Mouse (Mus musculus) small intestine, adult 2 months (tissue): ENCODE measurements around the gene Cwc27. TPM values are rescaled to one million over a fixed set of nuclear protein-coding genes. Genes with fewer than 3 reads are reported as not detected.

ENCODE experiments used
- H3K27ac ChIP-seq: fragments of 200-500 bp; 2 replicates; pipeline ENCODE4 v1.5.1; 2012; ENCODE audit warnings: low read depth, low read length, control low read depth, inconsistent platforms; ENCODE audit not compliant: insufficient read depth
- H3K27me3 ChIP-seq: fragments of 200-500 bp; 2 replicates; pipeline ENCODE4 v1.6.1; 2012; ENCODE audit warnings: mild to moderate bottlenecking, moderate library complexity, low read length, inconsistent platforms; ENCODE audit not compliant: control insufficient read depth, insufficient read depth
- H3K36me3 ChIP-seq: fragments of 200-500 bp; 2 replicates; pipeline ENCODE4 v1.6.1; 2012; ENCODE audit warnings: mild to moderate bottlenecking, low read length, control low read depth, inconsistent platforms; ENCODE audit not compliant: control insufficient read depth, insufficient read depth
- H3K4me1 ChIP-seq: fragments of 200-500 bp; 2 replicates; pipeline ENCODE4 v1.6.1; 2012; ENCODE audit warnings: low read length, inconsistent platforms, mixed read lengths; ENCODE audit not compliant: control insufficient read depth, insufficient read depth, insufficient read length
- H3K4me3 ChIP-seq: fragments of 200-500 bp; 2 replicates; pipeline ENCODE4 v1.5.1; 2012; ENCODE audit warnings: low read depth, mild to moderate bottlenecking, control low read depth, inconsistent platforms, low read length, moderate library complexity
- CTCF ChIP-seq: fragments of 200-500 bp; IDR thresholded peaks from 2 replicates; pipeline ENCODE4 v1.5.1; 2012; ENCODE audit warnings: low read depth, mild to moderate bottlenecking, control low read depth, inconsistent platforms, low read length, moderate library complexity, mixed read lengths; ENCODE audit not compliant: insufficient replicate concordance, insufficient read length; ENCODE audit errors: extremely low read depth
- POLR2A ChIP-seq: fragments of 200-500 bp; IDR thresholded peaks from 2 replicates; pipeline ENCODE4 v1.6.1; 2012; ENCODE audit warnings: low read depth, mild to moderate bottlenecking, control low read depth, inconsistent platforms, low read length, moderate library complexity
- WGBS: fragments of 180-500 bp; shearing (Covaris S2); methylation state at CpG from one replicate; pipeline ENCODE4 v1.1.7; 2018; 5-methylcytosine and 5-hydroxymethylcytosine counted together
- polyA plus RNA-seq: library from polyadenylated mRNA; depleted of rRNA; stranded (reverse); fragments of >200 nt; gene quantifications from 2 replicates; pipeline ENCODE4 v1.2.3, GENCODE M21; 2012

Gene Cwc27
- polyA plus RNA-seq, 1 experiment, result 0.42 TPM

- Histone ChIP-seq H3K27ac (no peak overlapping the region), H3K4me1 (no peaks in the 10 kb centered on the region), H3K27me3 (no peaks in the 10 kb centered on the region), H3K36me3 (peaks cover 8% of the 10 kb centered on the region), H3K4me3 (no peak overlapping the region)
- no peak for TF ChIP-seq CTCF
- TF ChIP-seq POLR2A, result no peak
- 97% methylated on average over 4 of the region's 4 CpGs for WGBS
These were observed 29.7 kb downstream of the Cwc27 start for GRCm38 (mm10) chr13:104787260-104787659.

GRCm38 (mm10) chr13:104779104-104779670, 37.8 kb downstream of the Cwc27 start:
- WGBS, result 57% methylated on average over 1 of the region's 1 CpGs
- H3K27ac ChIP-seq, result no peak overlapping the region

GRCm38 (mm10) chr13:104763193-104763592, 53.7 kb downstream of the Cwc27 start:
- Histone ChIP-seq H3K27me3 (no peaks in the 10 kb centered on the region), H3K4me1 (no peaks in the 10 kb centered on the region), H3K27ac (no peak overlapping the region), H3K4me3 (no peak overlapping the region), H3K36me3 (no peaks in the 10 kb centered on the region)
- 35% methylated on average over 3 of the region's 3 CpGs for WGBS
- TF ChIP-seq CTCF, result no peak
- TF ChIP-seq POLR2A, result no peak

More at GRCm38 (mm10) chr13:104779104-104779670, 37.8 kb downstream of the Cwc27 start:
- Histone ChIP-seq H3K27me3 (no peaks in the 10 kb centered on the region), H3K4me1 (no peaks in the 10 kb centered on the region), H3K36me3 (peaks cover 2% of the 10 kb centered on the region), H3K4me3 (no peak overlapping the region)
- TF ChIP-seq POLR2A, result no peak
- TF ChIP-seq CTCF, result no peak

GRCm38 (mm10) chr13:104762401-104762800, 54.5 kb downstream of the Cwc27 start:
- H3K27ac ChIP-seq, result no peak overlapping the region
- TF ChIP-seq POLR2A (no peak), CTCF (no peak)
- no peaks in the 10 kb centered on the region for H3K36me3 ChIP-seq
- no peaks in the 10 kb centered on the region for H3K27me3 ChIP-seq
- H3K4me1 ChIP-seq, result no peaks in the 10 kb centered on the region
- H3K4me3 ChIP-seq, result no peak overlapping the region
- WGBS, result 90% methylated on average over 4 of the region's 4 CpGs

- Histone ChIP-seq H3K36me3 (no peaks in the 10 kb centered on the region), H3K27ac (no peak overlapping the region), H3K4me1 (no peaks in the 10 kb centered on the region), H3K27me3 (no peaks in the 10 kb centered on the region), H3K4me3 (no peak overlapping the region)
- TF ChIP-seq POLR2A, result no peak
- WGBS, result 92% methylated on average over 1 of the region's 1 CpGs
These were observed 57.6 kb downstream of the Cwc27 start for GRCm38 (mm10) chr13:104759381-104759780.

- H3K36me3 ChIP-seq, result no peaks in the 10 kb centered on the region
- H3K4me1 ChIP-seq, result no peaks in the 10 kb centered on the region
- H3K4me3 ChIP-seq, result no peak overlapping the region
- TF ChIP-seq CTCF, result no peak
- no peak for TF ChIP-seq POLR2A
- no peak overlapping the region for H3K27ac ChIP-seq
- H3K27me3 ChIP-seq, result no peaks in the 10 kb centered on the region
These were observed 69.9 kb downstream of the Cwc27 start for GRCm38 (mm10) chr13:104747032-104747431.

- TF ChIP-seq CTCF (no peak), POLR2A (no peak)
- H3K27me3 ChIP-seq, result no peaks in the 10 kb centered on the region
- H3K27ac ChIP-seq, result no peak overlapping the region
- no peak overlapping the region for H3K4me3 ChIP-seq
- WGBS, result 97% methylated on average over 4 of the region's 4 CpGs
- H3K4me1 ChIP-seq, result no peaks in the 10 kb centered on the region
- no peaks in the 10 kb centered on the region; the same call in 1 of the 2 replicates for H3K36me3 ChIP-seq
These were observed 74.1 kb downstream of the Cwc27 start for GRCm38 (mm10) chr13:104742866-104743265.
